Mouse (Mus musculus): ENCODE data around the gene Urb1.

Gene Urb1

DNA sequence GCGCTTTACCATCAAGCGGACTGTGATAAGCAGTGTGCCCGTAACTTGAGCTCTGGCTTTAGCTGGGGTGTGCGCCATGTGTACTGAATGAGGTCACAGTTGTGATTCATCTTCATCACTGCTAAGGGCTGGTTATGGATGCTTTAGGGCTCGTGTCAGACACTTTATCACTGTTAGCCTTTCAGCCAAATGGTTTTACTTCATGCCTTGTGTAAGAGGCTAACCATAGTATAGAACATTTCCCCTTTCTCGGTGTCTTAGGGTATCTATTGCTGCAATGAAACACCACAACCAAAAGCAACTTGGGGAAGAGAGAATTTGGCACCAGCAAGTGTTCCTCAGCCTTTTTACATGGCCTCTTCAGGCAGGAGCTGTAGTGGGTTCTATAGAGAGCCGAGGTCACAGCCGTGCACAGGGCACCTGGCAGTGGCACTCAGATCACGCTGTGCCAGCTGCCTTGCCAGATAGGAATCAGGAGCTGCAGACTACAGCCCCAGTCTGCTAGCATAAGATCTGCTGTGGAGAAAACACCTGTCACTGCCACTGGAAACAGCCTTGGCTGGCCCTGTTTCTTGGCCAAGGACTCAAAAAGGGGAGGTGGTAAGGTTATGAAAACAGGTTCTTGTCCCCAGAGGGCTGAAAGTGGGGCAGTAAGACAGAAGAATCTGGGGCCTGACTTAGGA is 44.9 kb downstream of the Urb1 start:
- no peak for DNase-seq

DNA sequence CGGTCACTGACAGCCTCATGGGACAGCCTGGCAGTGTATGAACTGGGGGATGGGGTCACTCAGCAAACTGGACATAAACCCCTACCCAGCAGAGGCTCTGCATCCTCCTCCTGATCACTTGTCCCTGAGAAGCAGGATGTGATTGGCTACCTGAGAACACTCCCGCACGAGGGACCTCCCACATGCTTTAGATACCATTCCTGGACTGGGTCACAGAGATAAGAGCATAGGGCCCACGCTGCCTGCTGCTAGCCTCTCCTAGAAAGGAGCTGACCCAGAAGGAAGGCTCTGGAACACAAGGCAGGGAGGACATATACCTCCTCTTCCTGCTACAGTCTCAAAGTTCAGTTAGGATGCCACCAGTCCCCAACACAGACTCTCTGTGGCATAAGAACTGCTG is 49.7 kb downstream of the Urb1 start:
- DNase-seq: no peak

DNA sequence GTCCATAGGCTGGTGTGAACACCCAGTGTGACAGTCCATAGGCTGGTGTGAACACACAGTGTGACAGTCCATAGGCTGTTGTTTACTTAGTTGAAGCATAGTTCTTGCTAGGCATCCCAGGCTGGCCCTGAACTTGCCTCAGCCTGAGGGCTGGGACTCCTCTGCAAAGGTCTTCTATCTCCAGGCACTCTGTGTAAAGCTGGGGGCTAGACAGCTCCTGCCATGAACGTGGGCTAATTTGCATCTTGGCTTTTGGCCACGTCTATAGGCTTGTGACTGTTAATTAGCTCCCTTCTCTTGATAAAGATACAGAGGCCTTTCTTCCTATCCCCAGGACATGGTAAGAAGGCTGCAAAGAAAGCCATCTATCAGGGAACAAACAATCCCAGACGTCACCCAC is 50.9 kb downstream of the Urb1 start:
- no peak for DNase-seq

DNA sequence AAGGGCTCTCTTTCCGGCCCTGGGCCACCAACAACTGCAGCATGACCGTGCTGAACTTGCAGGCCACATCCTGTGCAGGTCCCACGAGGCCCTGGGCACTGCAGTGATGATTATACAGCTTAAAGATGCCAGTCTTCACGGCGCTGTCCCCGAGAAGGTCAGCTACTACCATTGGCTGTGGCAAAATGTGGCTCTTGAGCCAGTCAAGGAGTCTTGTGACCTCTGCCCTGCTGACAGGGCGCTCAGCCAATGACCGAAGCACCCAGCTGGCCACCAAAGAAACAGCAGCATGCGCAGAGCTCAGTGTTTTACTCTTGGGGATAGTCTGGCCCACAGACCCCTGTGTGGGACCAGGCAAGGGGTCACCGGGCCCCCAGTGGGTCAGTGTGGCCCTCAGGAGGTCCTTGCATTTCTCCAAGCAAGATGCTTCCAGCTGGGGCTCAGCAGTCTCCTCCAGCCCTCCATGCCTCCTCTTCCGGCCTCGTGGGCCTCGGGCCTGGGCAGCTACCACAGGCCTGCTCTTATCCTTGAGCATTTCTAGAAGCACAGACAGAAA is 56.7 kb downstream of the Urb1 start:
- no peak for DNase-seq

DNA sequence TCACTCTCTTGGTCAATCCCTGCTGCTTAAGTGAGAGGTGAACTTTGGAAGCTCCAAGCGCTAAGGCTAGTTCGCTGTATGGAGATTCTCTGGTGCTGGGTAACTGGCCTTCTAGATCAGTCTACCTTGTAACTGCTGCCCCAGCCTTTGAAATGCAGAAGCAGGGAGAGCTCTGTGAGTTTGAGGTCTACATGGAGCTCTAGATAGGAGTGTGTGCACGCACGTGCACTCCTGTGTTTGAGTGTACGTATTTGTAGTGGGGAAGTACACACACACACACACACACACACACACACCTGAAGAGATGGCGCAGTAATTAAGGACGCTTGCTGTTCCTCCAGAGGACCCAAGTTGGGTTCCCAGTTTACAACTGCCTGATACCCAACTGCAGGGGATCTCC is 62.0 kb downstream of the Urb1 start:
- no peak for DNase-seq

DNA sequence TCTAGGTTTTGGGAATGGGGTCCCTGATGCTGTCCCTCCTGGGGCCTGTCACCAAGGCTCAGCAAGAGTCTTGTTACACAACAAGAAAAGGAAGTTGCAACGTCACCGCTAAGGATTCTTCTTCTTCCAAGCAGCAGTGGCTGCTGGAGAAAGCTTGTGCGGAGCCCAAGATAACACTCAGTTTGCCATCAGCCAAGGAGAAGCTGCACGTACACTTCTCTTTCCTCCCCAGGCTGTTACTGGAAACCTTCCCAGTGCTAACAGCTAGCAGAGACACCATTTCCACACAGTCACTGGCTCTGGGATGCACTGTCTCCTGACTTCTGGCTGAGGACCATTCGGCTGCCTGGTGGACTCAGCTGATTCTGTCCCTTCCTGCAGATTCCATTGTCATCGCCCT is 63.1 kb downstream of the Urb1 start:
- no peak for DNase-seq

DNA sequence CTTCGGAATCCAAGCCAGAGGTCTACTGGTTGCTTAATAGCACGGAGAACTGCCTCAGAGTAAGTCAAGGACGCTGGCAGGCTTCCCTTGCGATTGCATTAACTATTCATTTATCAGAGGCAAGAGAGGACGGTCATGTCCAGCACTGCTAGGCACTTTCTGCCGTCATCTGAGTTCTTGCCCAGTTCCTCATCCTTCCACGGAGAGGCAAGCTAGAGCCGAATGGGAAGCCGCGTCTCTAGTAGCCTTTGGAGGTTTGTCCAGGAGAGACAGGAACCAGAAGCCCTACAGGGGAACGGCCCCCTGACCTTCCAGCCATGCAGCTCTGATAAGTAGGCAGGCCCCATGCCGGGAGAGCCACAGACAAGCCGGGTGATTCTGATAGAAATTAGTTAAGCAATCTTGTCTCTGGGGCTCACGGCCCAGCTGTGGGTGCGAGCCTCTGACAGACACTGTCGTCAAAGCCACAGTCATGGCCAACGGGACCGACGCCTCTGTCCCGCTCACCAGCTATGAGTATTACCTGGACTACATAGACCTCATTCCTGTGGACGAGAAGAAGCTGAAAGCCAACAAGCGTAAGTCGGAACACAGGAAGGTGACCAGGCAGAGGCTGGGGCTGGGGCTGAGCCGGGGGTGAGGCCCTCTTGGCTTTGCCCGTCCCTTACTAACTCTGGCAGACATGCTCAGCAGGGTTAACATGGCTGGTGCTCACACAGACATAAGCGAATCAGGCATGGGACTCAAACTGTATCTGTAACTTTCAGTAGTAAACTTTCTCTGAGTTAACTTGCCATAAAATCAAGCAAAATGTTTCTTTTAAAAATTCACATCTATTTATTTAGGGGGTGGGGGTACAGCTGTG is 71.9 kb downstream of the Urb1 start, which contains the start of gene Mrap:
Mrap (plus strand) TSS at position 116 of the 865 bp plus-strand sequence.
- DNase-seq: no peak

DNA sequence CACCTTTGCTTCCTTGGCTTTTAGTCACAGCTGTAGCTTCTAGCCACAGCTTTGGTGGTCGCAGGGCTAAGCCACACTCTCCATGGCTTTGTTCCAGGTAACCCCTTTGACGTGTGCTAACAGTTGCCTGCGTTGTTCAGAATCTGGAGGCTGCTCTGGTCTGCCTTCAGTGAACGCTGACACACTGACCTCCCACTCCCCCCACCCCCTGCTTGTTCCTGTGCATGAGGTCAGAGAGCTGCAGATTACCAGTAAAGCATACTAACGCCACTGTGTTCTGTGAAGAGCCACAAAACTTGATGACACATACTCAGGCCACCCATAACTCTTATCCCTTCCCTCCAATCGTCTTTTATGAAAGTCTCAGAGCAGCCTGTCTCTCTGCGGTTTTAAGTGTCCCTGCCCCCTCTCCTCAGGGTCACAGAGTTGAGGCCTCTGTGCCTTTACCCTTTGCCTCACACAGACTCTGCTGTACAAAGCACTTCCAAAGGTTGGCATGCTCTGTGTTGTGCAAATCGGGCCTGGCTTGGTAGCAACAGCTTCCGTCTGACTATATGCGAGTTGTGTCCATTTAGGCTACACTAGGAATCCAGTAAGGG is 73.4 kb downstream of the Urb1 start:
- DNase-seq: no peak

DNA sequence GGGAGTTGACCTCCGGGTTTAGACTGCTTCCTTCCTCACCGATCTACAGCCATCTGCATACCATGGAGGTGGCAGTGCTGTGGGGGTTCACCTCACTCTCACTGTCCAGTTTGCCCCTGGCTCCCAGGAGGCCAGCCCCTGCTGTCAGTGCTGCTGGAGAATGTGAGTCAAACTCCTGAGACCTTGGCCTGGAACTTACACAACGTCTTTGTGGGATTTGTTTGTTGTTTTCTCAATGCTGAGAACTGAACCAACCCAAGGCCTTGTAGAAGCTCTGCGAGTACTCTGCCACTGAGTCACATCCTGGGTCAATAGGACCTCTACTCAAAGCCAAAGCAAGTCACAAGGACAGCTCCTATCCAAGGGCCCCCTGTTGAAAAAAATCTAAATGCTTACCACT is 74.6 kb downstream of the Urb1 start:
- DNase-seq: no peak

DNA sequence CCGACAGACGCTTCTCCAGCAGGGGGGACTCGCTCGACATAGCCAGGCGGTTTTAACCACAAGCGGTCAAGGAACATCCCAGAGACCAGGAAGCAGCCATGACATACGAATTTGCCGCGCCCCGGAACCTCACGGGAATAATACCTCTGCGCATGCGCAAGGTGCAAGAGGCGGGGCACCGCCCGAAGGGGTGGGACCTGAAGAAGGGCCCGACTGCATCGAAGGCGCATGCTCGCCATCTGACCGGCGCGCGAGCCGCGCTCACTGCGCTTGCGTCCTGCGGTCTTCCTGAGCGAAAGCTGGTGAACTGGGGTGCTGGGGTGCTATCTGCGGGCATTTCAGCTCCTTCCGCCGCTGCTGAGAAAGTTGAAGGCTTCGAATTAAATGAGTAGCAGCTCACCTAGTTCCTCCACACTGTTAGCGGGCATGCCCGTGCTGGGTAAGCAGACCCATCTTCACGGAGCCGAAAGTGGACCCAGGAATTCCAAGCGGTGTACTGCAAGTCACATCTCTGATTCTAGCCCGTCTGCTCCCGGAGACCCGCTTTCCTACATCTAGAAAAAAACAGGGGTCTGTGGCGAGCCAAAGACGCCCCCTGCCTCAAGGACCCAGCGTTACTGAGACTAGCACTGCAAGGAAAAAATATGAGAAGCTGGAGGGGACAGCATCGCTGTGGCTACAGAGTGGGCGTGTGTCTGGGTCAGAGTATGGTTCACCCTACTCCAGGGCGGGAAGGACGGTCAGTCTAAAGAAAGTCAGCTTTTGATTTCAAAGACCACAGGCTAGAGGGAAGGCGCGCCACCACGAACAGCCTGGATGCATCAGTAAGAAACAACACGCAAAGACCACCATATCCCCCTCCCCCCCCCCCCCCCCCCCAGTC is 82.7 kb downstream of the Urb1 start, which contains the start of gene Mis18a:
Mis18a (minus strand) TSS at position 172 of the 883 bp plus-strand sequence.
- peak; percentile 92 to 95 for DNase-seq

DNA sequence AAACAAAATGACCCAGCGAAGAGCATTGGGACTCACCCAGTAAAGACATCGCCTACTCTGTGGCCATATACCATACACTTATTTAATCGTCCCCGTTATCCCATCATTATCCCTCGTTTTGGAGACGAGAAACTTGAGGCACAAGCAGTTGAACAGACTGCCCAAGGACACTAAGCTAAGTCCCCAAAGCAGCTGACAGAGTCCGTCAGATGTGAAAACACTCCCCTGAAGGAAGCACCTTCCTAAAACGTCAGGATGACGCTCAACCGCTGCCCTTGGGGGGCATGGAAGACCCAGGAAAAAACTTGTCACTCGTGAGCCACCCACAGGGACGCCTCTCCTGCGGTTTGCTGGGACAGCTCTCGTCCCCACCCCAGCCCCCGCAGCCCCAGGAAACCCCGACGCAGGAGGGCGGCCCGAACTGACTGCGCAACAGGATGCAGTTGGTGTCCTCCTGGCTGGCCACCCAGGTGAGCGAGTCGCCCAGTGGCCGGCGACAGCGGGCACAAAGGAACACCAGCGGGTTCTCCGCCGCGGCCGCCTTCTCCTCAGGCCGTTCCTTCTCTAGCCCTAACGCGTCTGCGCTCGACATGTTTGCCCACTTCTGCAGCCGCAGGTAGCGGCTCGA is 83.5 kb downstream of the Urb1 start:
- no peak for DNase-seq

DNA sequence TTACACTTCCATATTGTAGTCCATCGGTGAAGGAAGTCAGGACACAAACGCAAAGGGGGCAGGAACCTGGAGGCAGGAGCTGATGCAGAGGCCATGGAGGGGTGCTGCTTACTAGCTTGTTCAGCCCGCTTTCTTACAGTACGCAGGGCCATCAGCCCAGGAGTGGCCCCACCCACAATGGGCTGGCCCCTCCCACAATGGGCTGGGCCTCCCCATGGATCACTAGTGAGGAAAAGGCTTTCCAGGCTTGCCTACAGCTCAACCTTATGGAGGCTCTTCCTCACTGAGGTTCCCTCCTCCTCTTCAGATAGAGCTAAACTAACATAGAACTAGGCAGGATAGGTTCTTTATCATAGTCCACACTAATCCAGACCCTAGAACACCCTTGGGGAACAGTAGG is 86.2 kb downstream of the Urb1 start:
- DNase-seq: no peak

DNA sequence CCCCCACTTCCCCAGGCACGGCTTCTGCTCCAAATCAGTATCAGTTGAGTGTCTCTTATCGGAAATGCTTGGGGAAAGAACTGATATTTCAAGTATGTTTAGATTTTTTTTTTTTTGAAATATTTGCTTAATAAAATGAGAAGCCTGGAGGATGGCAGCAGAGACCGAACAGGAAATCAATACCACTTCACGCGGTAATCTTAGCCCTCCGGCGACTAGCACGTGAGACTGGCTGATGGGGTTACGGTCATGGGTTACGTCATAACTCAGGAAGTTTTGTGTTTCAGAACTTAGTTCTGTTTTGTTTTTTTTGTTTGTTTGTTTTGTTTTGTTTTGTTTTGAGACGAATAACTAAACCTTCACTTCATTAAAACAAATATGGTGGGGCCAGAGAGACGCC is 99.9 kb downstream of the Urb1 start:
- no peak for DNase-seq

DNA sequence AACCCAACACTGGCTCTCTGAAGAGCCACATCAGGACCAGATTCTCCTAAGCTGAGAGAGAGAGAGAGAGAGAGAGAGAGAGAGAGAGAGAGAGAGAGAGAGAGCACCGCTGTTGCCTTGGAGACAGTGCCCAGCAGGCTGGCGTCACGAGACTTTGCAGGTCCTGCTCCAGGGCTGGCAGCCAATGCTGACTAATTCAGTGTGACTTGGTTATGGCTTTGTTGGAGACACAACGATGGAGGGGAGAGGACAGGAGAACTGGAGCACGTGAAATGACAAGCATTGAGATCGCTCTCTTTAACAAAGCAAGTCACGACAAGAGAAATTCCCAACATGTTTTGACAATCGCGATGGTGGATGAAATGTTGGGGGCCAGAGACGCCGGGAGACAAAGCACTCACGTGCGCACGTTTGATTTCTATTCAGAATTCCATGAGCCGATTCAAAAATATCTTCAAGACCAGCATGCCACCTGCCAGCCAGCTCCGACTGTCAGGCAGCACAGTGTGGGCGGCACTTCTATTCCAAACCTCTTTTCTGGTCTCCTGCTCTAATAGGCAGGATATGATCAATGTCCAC is 100.4 kb downstream of the Urb1 start:
- no peak for DNase-seq

DNA sequence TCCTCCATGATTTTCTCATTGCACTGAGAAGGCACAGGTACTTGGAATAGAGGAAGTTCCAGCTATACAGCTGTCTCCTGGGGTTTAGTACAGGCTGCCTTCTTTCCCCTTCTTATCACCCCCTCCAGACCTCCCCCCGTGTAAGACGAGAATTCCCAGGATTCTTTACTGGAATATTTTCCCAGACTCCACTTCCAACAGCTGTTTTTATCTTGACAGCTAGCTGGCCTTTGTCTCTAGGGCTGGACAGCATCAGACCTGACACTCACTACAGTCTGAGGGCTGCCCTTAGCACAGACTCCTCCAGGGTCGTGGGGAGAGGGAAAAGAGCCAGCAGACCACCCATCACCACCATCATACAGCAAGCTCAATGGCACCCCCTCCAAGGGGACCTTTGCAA is 103.9 kb downstream of the Urb1 start:
- no peak for DNase-seq

DNA sequence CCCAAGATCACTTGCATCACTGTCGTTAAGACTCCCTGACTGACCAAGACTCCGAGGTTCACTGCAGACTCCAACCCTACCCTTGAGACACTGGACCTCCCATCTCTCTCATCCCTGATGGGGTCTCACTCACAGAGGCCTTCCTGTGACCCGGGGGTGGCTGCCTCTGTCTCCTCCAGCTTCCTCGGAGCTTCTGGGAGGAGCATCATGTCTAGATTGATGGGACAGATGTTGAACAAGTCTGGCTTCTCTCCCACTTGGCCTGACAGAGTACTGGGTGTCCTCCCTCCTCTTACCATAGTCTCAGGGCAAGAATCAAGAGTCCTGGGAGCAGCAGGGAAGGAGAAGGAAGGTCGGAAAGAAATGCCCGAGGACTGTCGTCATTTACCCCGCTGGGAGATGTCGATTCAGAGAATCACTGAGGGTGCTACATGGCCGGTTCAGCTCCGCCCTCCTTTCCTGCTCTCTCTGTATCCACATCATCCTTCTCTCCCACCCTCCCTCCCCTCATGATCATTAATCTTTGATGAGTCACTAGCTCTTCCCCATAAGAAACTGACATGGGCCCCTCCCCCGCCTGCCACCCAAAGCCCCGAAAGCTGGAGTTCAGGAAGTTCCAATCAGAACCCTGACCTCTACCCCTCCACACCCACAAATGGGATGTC is 105.9 kb downstream of the Urb1 start:
- DNase-seq: no peak

DNA sequence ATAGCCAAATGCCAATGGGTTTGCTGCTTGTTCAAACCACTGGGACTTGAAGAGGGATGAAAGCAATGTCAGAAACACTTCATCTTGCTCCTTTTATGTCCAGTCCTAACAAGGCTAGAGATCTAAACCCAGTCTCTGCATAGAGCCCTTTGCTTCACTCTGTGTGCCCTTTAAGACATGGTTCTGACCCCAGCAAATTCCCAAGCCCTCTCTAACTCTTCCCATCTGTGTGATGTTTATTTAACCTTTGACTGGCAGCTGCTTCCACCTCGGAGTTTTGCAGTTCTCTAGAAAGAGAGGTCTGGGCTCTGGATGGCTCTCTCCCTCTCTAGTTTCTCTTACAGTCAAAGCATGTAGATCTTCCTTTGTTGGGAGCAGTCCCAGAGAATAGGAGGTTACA is 106.6 kb downstream of the Urb1 start:
- no peak for DNase-seq

DNA sequence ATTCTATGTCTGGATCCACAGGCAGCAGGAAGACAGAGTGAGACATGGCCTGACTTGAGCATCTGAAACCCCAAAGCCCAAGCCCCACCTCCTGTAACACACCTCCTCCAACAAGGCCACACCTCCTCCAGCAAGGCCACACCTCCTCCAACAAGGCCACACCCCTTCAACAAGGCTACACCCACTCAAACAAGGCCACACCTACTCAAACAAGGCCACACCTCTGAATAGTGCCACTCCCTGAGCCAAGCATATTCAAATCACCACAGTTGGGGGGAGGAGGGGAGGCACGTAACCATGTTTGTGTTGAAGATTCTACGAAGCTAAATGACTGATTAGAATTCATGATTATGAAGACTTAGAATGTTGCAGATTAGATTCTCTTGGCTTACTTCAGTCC is 108.7 kb downstream of the Urb1 start:
- DNase-seq: no peak

All from spleen, adult 18-20 months (tissue).